Mouse (Mus musculus) liver, postnatal 0 days (tissue): Measurements from ENCODE around the gene Eef1akmt1.

Source experiments
- CTCF ChIP-seq: sonication (generic); IDR thresholded peaks from 2 replicates; pipeline ENCODE4 v1.5.1; 2016; ENCODE audit warnings: antibody characterized with exemption, low read depth
- EP300 ChIP-seq: IDR thresholded peaks from 2 replicates; pipeline ENCODE4 v1.6.1; 2016; ENCODE audit warnings: antibody characterized with exemption, low read depth, mild to moderate bottlenecking

GRCm38 (mm10) chr14:57620598-57621236 lies 49.3 kb upstream of the Eef1akmt1 start:
- TF ChIP-seq CTCF (no peak), EP300 (no peak)
